Mouse (Mus musculus) testis, adult 2 months (tissue): Measurements from ENCODE around the gene Klf15. TPM values are rescaled to one million over a fixed set of nuclear protein-coding genes. Genes with fewer than 3 reads are reported as not detected.

Source experiments
- H3K27ac ChIP-seq: fragments of 200-500 bp; 2 replicates; pipeline ENCODE4 v1.5.1; 2012; ENCODE audit warnings: low read depth, low read length; ENCODE audit not compliant: control insufficient read depth, insufficient read depth
- H3K27me3 ChIP-seq: fragments of 200-500 bp; 2 replicates; pipeline ENCODE4 v1.6.1; 2012; ENCODE audit warnings: mild to moderate bottlenecking, low read length, moderate library complexity; ENCODE audit not compliant: control insufficient read depth, insufficient read depth
- H3K36me3 ChIP-seq: fragments of 200-500 bp; 2 replicates; pipeline ENCODE4 v1.6.1; 2012; ENCODE audit warnings: mild to moderate bottlenecking, low read length; ENCODE audit not compliant: control insufficient read depth, insufficient read depth
- H3K4me1 ChIP-seq: fragments of 200-500 bp; 2 replicates; pipeline ENCODE4 v1.6.1; 2012; ENCODE audit warnings: low read length; ENCODE audit not compliant: control insufficient read depth, insufficient read depth
- H3K4me3 ChIP-seq: fragments of 200-500 bp; 2 replicates; pipeline ENCODE4 v1.5.1; 2012; ENCODE audit warnings: low read depth, mild to moderate bottlenecking, low read length, moderate library complexity, mixed read lengths; ENCODE audit not compliant: control insufficient read depth
- CTCF ChIP-seq: fragments of 200-500 bp; IDR thresholded peaks from 2 replicates; pipeline ENCODE4 v1.5.1; 2012; ENCODE audit warnings: low read depth, mild to moderate bottlenecking, inconsistent platforms, low read length, moderate library complexity; ENCODE audit not compliant: control insufficient read depth, insufficient read depth, insufficient replicate concordance
- POLR2A ChIP-seq: fragments of 200-500 bp; IDR thresholded peaks from 2 replicates; pipeline ENCODE4 v1.6.1; 2012; ENCODE audit warnings: low read depth, mild to moderate bottlenecking, inconsistent platforms, low read length, moderate library complexity; ENCODE audit not compliant: control insufficient read depth
- polyA plus RNA-seq: library from polyadenylated mRNA; depleted of rRNA; stranded (reverse); fragments of >200 nt; gene quantifications from 2 replicates; pipeline ENCODE4 v1.2.3, GENCODE M21; 2012

Gene Klf15
- polyA plus RNA-seq, 1 experiment = 7.6 TPM

GRCm38 (mm10) chr6:90434687-90435086 lies 27.7 kb upstream of the Klf15 start:
- Histone ChIP-seq H3K27me3 (no peaks in the 10 kb centered on the region), H3K27ac (no peak overlapping the region), H3K4me3 (peak overlapping the region; percentile 56), H3K4me1 (no peaks in the 10 kb centered on the region), H3K36me3 (no peaks in the 10 kb centered on the region)
- TF ChIP-seq CTCF (no peak), POLR2A (no peak)

- Histone ChIP-seq H3K4me1 (no peaks in the 10 kb centered on the region), H3K4me3 (peak overlapping the region; percentile 43), H3K27me3 (no peaks in the 10 kb centered on the region), H3K36me3 (no peaks in the 10 kb centered on the region), H3K27ac (no peak overlapping the region)
- peak; percentile 43; the same call in 1 of the 2 replicates for TF ChIP-seq POLR2A
- TF ChIP-seq CTCF = peak; percentile 61; the same call in 1 of the 2 replicates
Observed at GRCm38 (mm10) chr6:90435195-90435618, 27.2 kb upstream of the Klf15 start.

- H3K27me3 ChIP-seq = no peaks in the 10 kb centered on the region
- H3K27ac ChIP-seq = no peak overlapping the region
- TF ChIP-seq CTCF = no peak
- no peak for TF ChIP-seq POLR2A
- H3K4me3 ChIP-seq = no peak overlapping the region
- H3K4me1 ChIP-seq = no peaks in the 10 kb centered on the region
- H3K36me3 ChIP-seq = no peaks in the 10 kb centered on the region
Observed at GRCm38 (mm10) chr6:90436192-90436907, 26.0 kb upstream of the Klf15 start.

- TF ChIP-seq POLR2A (no peak), CTCF (no peak)
- Histone ChIP-seq H3K4me3 (no peak overlapping the region), H3K4me1 (no peaks in the 10 kb centered on the region), H3K36me3 (no peaks in the 10 kb centered on the region), H3K27ac (no peak overlapping the region), H3K27me3 (no peaks in the 10 kb centered on the region)
Observed at GRCm38 (mm10) chr6:90437041-90437440, 25.3 kb upstream of the Klf15 start.

GRCm38 (mm10) chr6:90446883-90447282 lies 15.5 kb upstream of the Klf15 start:
- Histone ChIP-seq H3K27me3 (no peaks in the 10 kb centered on the region), H3K36me3 (no peaks in the 10 kb centered on the region), H3K4me3 (no peak overlapping the region), H3K4me1 (no peaks in the 10 kb centered on the region), H3K27ac (no peak overlapping the region)
- TF ChIP-seq CTCF (no peak), POLR2A (no peak)

- TF ChIP-seq POLR2A (no peak), CTCF (peak; percentile 75; the same call in 1 of the 2 replicates)
- H3K27me3 ChIP-seq = no peaks in the 10 kb centered on the region
- no peaks in the 10 kb centered on the region for H3K36me3 ChIP-seq
Observed at GRCm38 (mm10) chr6:90450179-90450578, 12.2 kb upstream of the Klf15 start.

GRCm38 (mm10) chr6:90450697-90451096 lies 11.7 kb upstream of the Klf15 start:
- no peak overlapping the region for H3K27ac ChIP-seq
- H3K4me3 ChIP-seq = no peak overlapping the region
- no peaks in the 10 kb centered on the region for H3K4me1 ChIP-seq
- no peaks in the 10 kb centered on the region for H3K36me3 ChIP-seq
- no peaks in the 10 kb centered on the region for H3K27me3 ChIP-seq
- TF ChIP-seq POLR2A (no peak), CTCF (no peak)

More at GRCm38 (mm10) chr6:90450179-90450578, 12.2 kb upstream of the Klf15 start:
- Histone ChIP-seq H3K27ac (no peak overlapping the region), H3K4me3 (no peak overlapping the region), H3K4me1 (no peaks in the 10 kb centered on the region)

GRCm38 (mm10) chr6:90451512-90451911 lies 10.9 kb upstream of the Klf15 start:
- no peak overlapping the region for H3K4me3 ChIP-seq
- H3K27ac ChIP-seq = no peak overlapping the region
- H3K36me3 ChIP-seq = no peaks in the 10 kb centered on the region
- TF ChIP-seq POLR2A (no peak), CTCF (no peak)
- H3K27me3 ChIP-seq = no peaks in the 10 kb centered on the region
- H3K4me1 ChIP-seq = no peaks in the 10 kb centered on the region
